Mouse (Mus musculus): ENCODE data around the gene Inafm1. TPM values are rescaled to one million over a fixed set of nuclear protein-coding genes. Genes with fewer than 3 reads are reported as not detected.
"Not testable (repeated sequence)": the region's sequence is repeated elsewhere in the genome, so short reads cannot be mapped to it uniquely, and the experiment has no call there.

Gene Inafm1
- total RNA-seq, 2 experiments from 2014 or later, result 14.2 to 14.3 TPM

DNA sequence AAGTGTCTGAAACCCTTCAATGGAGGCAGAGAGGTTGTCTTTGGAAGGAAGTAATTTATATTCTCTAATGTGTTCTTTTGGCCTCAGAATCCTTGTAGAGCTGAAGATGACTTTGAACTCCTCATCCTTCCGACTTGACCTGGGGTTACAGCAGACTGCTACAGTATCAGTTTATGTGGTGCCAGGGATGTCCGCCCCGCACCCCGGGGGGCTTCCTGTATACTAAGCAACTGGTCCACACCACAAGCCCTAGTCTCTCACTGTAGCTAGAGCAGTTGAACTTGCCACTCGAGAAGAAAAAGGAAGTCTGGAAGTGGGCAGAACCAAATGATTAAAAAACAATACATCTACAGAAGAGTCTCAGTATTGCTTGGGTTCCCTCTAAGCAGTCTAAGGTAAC lies 9.6 kb downstream of the Inafm1 start:
- DNase-seq (ENCODE audit: low spot score), result no peak

DNA sequence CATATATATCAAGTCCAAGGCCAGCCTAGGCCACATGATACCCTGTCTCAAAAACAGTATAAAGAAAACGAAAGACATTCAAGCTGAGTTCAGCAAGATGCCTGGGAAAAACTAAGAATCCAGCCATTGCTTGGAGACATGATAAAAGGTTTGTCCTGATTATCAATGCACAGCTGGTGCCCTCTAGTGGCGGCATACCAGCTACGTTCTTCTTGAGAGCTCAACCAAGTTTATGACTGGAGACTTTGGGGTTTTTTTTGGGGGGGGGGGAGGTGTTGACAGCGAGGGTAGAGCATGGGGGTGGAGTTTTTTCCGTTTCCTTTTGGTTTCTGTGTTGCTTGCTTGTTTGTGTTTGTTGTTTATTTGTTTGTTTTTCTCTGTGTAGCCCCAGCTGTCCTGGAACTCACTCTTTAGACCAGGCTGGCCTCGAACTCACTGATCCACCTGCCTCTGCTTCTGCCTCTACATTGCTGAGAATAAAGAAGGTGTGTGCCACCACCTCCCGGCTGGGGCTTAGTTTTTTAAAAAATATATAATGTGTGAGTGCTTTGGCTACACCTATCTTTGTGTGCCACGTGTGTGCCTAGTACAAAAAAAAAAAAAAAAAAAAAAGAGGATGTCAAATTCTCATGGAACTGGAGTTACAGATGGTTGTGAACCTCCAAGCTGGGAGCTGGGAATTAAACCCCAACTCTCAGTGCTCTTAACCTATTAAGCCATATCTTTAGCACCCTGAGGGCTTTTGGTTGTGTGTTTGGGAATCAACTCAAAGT lies 10.2 kb downstream of the Inafm1 start:
- DNase-seq (ENCODE audit: low spot score), result peak; percentile 76

DNA sequence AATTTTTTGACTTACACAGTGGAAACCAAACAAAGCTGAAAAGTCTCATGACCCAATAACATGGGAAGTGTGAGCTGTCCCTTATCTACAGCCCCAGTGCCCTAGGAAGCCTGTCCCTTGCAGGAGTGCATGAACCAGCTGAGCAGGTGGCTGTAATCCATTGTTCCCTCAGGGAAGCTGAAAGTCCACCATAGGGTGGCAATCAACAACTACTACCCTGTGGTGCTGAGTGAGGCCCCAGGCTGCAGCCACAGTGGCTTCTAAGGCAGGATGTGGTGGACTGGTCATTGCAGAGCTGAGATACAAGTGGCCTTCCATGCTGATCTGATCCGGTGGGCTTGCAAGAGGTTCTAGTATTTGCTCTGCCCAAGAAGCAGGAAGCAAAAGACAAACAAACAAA lies 12.3 kb downstream of the Inafm1 start:
- DNase-seq (ENCODE audit: low spot score), result no peak

DNA sequence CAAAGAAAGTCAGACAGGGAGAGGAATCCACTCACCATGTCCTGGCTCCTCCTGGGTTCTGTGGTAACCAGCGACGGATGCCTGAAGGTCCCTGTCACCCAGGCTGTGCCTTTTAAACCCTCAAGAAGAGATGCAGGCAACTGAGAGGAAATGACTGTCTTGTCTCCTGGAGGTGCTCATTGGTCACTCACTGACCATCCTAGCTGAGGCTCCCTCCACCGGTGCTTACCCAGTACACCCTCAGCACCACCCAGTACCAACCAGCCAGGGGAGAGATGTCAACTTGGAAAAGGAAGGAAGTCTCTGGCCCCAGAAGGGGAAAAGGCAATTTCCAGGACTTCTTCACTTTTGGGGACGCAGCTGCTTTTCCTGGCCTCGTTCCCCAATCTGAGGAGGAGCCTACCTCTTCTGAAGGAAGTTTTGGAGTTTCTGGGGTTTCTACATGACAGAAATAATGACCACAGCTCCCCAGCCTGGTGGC lies 14.3 kb downstream of the Inafm1 start, which contains the start of gene C5ar1:
C5ar1 (minus strand) TSS at position 431 of the 481 bp plus-strand sequence.
- DNase-seq (ENCODE audit: low spot score), result no peak

DNA sequence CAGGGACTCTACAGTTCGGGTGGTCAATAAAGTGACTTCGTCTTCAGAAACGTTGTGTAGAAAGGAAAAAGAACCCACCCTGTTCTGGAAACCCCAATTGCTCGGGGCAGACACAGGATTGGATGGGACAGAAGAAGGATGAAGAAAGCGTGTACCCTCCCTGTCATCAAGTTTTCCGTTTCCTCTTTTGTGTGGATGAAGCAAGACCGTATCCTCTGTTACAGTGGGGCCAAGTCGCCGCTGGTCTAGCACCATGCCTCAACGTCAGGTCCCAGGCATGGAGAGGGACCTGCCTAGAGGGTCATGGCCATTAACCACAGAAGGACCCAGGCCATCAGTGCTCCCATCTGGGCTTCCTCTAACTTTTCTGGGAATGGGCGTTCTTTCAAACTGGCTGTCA lies 15.6 kb downstream of the Inafm1 start:
- DNase-seq (ENCODE audit: low spot score), result no peak

DNA sequence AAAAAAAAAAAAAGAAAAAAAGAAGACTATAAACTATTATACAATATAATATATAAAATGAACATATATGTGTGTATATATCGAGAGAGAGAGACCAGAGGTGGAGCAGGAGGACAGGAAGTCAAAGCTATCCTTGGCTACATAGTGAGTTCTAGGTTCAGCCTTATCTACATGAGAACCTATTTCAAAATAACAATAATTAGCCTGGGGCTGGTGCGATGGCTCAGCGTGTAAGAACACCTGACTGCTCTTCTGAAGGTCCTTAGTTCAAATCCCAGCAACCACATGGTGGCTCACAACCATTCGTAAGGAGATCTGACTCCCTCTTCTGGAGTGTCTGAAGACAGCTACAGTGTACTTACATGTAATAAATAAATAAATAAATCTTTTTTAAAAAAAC lies 17.5 kb downstream of the Inafm1 start:
- not testable (repeated sequence) for DNase-seq (ENCODE audit: low spot score)

DNA sequence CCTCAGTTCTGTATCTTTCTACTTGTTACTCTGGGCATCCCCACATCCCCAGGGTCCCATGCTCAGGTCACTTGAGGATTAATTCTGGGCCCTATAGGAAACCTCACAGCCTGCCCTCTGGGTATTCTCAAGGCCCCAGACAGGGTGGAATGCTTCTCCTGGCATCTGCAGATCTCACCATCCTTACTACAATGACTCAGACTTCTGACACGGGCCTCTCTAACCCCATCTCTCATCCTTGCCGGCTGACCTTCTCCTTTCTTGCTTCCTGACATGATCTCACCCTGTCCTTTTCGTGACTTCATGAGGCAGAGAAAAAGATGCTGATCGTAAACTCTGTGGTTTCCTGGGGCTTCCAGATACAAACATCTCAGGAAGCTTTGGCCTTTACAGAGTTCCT lies 19.2 kb downstream of the Inafm1 start:
- DNase-seq (ENCODE audit: low spot score), result no peak

DNA sequence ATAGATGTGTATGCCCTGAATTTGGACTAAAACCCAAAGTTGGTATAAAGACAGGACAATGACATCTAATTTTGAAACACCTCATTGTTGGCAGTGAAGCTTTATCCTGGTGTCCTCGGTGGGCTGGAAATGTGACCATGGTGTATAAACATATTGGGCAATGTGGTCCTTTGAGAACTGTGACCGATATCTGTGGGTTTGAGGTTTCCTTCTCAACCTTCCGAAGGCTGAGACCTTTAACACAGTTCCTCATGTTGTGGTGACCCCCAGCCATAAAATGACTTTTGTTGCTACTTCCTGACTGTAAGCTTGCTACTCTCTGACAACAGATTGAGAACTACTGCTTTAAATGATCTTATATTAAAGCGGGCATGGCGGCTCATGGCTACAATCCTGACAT lies 22.7 kb downstream of the Inafm1 start:
- DNase-seq (ENCODE audit: low spot score), result no peak

DNA sequence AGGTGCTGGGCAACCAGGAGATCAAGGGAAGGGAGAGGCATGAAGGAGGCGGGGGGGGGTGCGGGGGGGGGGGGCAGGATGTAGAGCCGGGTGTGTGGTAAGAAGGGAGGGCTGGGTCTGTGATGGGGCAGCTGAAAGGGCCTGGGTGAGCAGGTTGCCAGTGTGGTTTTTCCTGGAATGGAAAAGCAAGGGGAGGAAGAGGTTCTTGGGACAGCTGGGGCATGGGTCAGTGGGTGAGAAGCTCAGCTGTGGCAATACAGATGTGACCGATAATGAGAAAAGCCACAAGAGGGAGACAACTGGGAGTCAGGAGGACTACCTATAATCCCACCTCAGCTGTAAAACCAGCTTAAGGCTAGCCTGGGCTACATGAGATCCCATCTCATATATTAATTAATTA lies 27.5 kb downstream of the Inafm1 start:
- DNase-seq (ENCODE audit: low spot score), result no peak

DNA sequence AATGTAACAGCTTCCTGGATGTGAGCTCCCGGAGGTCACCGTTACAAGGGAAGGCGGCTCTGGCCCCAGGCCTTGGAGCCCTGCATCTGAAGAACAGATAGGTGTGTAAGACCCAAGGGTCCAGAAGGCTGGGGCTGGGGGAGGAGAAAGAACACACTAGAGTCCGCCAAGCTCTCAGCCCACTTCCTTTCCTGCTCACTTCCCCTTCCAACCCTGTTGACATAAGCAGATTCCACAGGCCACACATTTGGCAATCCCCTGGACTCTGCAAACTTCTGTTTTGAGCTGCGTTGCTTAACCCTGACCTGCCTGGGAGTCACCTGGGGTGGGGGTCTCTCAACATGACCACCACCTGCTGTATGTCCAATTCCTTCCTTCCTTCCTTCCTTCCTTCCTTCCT lies 29.4 kb downstream of the Inafm1 start, which contains the start of gene C5ar2:
C5ar2 (minus strand) TSS at position 88 of the 400 bp plus-strand sequence.
- no peak for DNase-seq (ENCODE audit: low spot score)

DNA sequence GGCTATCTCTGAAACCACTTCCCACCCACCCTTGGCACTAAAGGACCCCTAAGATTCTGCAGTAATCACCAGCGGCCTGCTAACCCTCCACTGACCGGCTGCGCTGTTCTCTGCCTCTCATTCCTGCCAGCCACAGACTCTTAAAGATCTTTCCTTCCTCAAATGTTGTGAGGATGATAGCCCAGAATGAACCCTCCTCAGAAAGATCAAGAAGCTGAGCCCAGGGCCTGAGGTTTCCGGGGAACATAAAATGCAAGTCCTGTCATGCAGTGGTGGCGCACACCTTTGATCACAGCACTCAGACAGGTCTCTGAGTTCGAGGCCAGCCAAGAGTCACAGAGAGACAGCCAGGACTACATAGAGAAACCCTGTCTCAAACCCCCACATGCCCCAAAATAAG lies 31.2 kb downstream of the Inafm1 start:
- DNase-seq (ENCODE audit: low spot score), result no peak

DNA sequence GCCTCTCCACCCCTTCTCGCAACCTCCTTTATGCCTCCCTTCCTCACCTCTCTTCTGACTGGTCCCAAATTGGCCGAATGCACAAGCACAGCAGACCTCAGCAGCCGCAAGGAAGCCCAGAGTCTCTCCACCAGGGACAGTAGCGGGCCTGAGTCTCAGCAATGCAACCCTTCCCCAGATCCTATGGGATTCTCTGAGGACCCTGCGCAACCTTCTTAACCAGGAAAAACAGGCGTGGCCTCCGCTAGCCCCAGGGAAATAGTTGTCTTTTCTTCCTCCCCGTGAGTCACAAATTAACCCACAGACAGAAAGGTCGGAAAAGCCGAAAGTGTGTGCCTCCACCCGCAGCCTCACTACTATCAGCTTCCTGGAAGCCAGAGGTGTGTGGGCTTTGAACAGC lies 31.6 kb downstream of the Inafm1 start:
- no peak for DNase-seq (ENCODE audit: low spot score)

DNA sequence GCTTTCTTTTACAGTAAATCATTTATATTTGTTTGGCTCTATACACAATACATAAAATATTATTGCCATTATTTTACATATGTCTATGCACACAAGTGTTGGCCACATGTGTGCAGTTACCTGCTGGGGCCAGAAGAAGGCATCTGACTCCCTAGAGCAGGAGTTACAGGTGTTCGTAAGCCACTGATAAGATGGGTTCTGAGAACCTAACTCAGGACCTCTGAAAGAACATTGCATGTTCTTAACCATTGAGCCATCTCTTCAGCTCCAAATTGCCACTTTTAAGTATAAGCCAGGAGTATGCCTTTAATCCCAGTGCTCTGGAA lies 32.5 kb downstream of the Inafm1 start:
- no peak for DNase-seq (ENCODE audit: low spot score)

DNA sequence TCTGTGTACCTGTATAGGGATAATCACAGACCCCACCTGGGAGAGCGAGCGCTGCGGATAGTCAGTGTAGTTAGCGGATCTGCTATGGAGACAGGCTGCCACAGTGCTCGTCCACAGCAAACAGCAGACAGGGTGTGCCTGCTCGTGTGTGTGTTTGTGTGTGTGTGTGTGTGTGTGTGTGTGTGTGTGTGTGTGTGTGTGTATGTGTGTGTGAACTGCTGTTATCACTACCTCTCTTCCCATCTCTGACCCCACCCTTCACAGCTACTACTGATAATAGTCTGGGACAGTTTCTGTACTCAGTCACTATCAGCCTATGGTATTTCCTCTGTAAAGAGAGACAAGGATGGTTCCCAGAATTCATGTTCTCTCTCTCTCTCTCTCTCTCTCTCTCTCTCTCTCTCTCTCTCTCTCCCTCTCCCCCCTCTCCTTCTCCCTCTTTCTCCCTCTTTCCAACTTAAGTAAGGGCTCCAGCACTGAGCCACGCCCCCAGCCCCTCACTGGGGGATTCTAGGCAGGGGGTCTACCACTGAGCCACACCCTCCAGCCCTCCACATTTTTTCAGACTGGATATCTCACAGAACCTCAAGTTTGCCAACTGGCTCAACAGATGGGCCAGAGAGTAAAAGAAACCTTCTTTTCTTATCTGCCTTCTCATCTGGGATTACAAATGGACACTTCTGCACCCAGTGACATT lies 33.0 kb downstream of the Inafm1 start:
- no peak for DNase-seq (ENCODE audit: low spot score)

DNA sequence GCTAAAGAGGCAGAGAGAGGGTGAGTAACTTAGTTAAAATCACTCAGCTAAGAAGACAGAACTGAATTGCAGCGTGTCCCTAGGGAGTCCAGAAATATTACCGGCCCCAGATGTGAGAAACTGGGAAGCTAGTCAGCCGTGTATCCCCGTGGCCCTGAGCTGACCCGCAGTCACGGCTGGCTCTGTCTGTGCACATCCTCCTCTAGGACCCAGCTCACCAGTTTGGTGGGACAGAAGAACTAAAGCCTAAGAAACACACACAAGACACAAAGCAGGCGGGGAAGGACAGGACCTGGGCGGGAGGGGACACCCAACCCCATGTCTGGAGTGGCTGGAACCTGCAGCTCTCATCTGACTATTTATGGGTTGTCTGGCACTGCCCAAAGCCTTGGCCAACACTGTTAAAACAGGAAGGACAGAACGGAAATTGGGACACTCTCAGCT lies 33.8 kb downstream of the Inafm1 start:
- DNase-seq (ENCODE audit: low spot score), result peak; percentile 69

DNA sequence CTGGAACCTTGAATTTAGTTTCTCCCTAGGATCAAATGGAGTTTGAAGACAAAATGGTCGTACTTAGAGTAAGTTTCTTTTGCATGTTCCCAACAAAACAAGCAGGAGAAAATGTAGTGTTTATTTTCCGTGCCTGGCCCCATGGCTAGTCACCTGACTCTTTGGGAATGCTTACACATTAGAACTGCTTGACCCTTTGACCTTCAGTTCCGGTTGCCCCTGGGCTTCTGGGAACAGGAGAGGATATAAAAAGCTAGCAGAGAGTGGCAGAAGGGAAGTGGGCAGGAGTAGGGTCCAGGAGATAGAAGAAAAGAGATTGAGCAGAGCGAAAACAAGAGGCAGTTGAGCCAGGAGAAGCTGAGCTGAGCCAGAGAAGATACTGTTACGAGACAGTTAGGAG lies 43.5 kb downstream of the Inafm1 start:
- no peak for DNase-seq (ENCODE audit: low spot score)

Other genes starting within 250 kb of the Inafm1 start
- gene Bicra, start 225.7 kb downstream of the Inafm1 start, total RNA-seq (2021), result 1 to 10 TPM; 5.5 to 6.6 TPM
- gene Zfp541, start 211.8 kb downstream of the Inafm1 start, total RNA-seq (2021), result not detected
- 100 to 1,000 TPM; 101 to 131 TPM for gene Napa, start 175.2 kb downstream of the Inafm1 start, total RNA-seq (2021)
- gene Kptn, start 153.7 kb downstream of the Inafm1 start, total RNA-seq (2021), result 10 to 100 TPM; 10.2 to 12.6 TPM
- under 1 TPM; 0.11 to 0.21 TPM for gene Slc8a2, start 143.8 kb downstream of the Inafm1 start, total RNA-seq (2021)
- gene Meis3, start 98.5 kb downstream of the Inafm1 start, total RNA-seq (2021), result 1 to 10 TPM in 1 of 2 experiments, under 1 TPM in 1; 0.62 to 1.4 TPM
- 1 to 10 TPM; 3.9 to 4.4 TPM for gene Dhx34, start 51.6 kb downstream of the Inafm1 start, total RNA-seq (2021)
- gene C5ar2, start 29.5 kb downstream of the Inafm1 start, total RNA-seq (2021), result under 1 TPM; 0.25 to 0.26 TPM
- gene C5ar1, start 14.1 kb downstream of the Inafm1 start, total RNA-seq (2021), result 1 to 10 TPM; 1.5 to 2.3 TPM
- gene Ccdc9, start 13.2 kb upstream of the Inafm1 start, total RNA-seq (2021), result 10 to 100 TPM; 35.7 to 38.9 TPM
- gene Bbc3, start 34.8 kb upstream of the Inafm1 start, total RNA-seq (2021), result 1 to 10 TPM; 1.2 to 2.3 TPM
- 10 to 100 TPM; 25.3 to 30.6 TPM for gene Sae1, start 114.2 kb upstream of the Inafm1 start, total RNA-seq (2021)
- 10 to 100 TPM; 27.7 to 28.6 TPM for gene Zc3h4, start 127.3 kb upstream of the Inafm1 start, total RNA-seq (2021)
- gene Tmem160, start 179.2 kb upstream of the Inafm1 start, total RNA-seq (2021), result 10 to 100 TPM; 52.0 to 53.2 TPM
- not detected for gene Npas1, start 204.1 kb upstream of the Inafm1 start, total RNA-seq (2021)

All from gastrocnemius, adult 18-20 months (tissue).